Mouse (Mus musculus): ENCODE results near the gene Eddm3b. TPM values are rescaled to one million over a fixed set of nuclear protein-coding genes. Genes with fewer than 3 reads are reported as not detected.
"Not testable (repeated sequence)": the region's sequence is repeated elsewhere in the genome, so short reads cannot be mapped to it uniquely, and the experiment has no call there.

The Eddm3b gene
- total RNA-seq, 2 experiments from 2014 or later = not detected

GRCm38 (mm10) chr14:51094096-51094875 is 19.9 kb upstream of the Eddm3b start:
- no peak for DNase-seq
- intact Hi-C loops (cut with DNase I) = no loop called here

DNA sequence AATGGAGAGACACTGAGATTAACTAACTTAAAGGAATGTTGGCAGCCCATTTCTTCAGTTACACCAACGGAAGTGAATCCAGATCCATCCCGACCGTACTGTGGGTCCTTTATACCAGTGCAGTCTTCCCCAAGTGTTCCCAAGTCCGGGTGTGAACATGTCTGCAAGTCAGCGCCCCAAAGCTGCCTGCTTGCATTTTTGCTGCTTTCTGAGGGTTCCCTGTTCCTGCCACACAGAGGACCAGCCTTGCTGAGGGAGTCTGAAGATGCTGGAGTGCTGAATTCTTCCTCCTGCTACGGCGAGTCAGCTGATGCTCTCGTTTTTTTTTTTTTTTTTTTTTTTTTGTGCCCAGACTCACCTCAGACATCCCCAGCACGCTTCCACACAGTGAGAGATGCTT is 19.3 kb upstream of the Eddm3b start:
- intact Hi-C loops (cut with DNase I) = no loop called here
- no peak for DNase-seq

- DNase-seq = no peak
- intact Hi-C loops (cut with DNase I) = no loop called here
Measured at GRCm38 (mm10) chr14:51095736-51096524, 18.3 kb upstream of the Eddm3b start.

- intact Hi-C loops (cut with DNase I) = not testable (repeated sequence)
- DNase-seq = peak; percentile 61
Measured at GRCm38 (mm10) chr14:51098300-51098699, 15.9 kb upstream of the Eddm3b start.

- intact Hi-C loops (cut with DNase I) = no loop called here
- DNase-seq = no peak
Measured at GRCm38 (mm10) chr14:51098921-51099320, 15.3 kb upstream of the Eddm3b start.

DNA sequence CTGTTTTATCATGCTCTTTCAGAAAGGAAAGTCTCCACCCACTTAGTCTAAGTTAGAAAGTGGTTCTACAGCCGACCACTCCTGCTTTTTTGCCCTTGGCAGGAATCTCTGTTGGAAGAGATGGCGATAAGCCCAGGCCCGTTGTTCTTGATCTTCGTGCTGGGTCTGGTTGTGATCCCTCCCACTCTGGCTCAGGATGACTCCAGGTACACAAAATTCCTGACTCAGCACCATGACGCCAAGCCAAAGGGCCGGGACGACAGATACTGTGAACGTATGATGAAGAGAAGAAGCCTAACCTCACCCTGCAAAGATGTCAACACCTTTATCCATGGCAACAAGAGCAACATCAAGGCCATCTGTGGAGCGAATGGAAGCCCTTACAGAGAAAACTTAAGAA is 12.9 kb upstream of the Eddm3b start:
- DNase-seq = no peak
- intact Hi-C loops (cut with DNase I) = loop anchor here (10.0 kb wide), 3 partner anchors 144 to 774 kb away; no protein-coding TSS in a partner anchor

- peak; percentile 77 for DNase-seq
- intact Hi-C loops (cut with DNase I) = loop anchor here (10.0 kb wide), 3 partner anchors 142 to 772 kb away; no protein-coding TSS in a partner anchor
Measured at GRCm38 (mm10) chr14:51103217-51103616, 11.0 kb upstream of the Eddm3b start.

DNA sequence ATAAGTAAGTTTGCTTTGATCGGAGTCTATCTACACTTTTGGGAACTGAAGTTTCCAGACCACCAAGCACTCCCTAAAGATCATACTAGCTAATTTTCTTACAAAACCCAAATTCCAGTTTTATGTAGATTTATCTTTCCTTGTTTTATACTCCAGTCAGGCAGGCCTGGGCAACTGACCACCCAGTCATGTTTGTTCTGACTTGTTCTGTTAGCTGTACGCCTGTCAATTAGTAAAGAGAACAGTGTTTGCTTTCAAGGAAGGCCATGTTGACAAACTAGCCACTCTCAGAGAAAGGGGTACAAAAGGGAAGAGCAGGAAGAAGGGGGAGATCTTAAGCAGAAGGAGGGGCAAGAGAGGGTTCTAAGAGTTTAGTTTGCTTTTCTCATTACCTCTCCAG is 9.9 kb upstream of the Eddm3b start:
- DNase-seq = no peak

GRCm38 (mm10) chr14:51106449-51106967 is 7.7 kb upstream of the Eddm3b start:
- DNase-seq = no peak
- intact Hi-C loops (cut with DNase I) = loop anchor here (10.0 kb wide), 3 partner anchors 138 to 768 kb away; no protein-coding TSS in a partner anchor

More for the DNA sequence above, 9.9 kb upstream of the Eddm3b start:
- intact Hi-C loops (cut with DNase I) = loop anchor here (10.0 kb wide), 3 partner anchors 140 to 770 kb away; no protein-coding TSS in a partner anchor

DNA sequence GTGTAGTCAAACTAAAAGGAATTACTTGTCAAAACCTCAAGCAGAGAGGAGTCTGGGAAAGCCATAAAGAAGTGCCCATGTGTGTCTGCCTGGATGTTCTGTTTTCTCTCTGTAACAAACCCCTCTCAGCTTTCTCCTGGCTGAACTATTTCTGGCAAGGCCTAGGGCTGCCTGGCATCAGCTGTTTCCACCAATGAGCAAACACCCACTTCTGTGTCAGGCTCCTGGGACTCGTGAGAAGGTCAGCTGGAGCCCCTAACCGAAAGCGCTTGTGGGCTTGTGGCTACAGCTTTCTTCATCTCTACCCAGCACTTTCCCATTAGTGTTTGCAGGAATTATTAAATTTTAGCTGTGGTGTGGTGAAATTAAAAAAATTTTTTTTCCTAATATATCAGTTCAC is 2.3 kb upstream of the Eddm3b start:
- intact Hi-C loops (cut with DNase I) = no loop called here

DNA sequence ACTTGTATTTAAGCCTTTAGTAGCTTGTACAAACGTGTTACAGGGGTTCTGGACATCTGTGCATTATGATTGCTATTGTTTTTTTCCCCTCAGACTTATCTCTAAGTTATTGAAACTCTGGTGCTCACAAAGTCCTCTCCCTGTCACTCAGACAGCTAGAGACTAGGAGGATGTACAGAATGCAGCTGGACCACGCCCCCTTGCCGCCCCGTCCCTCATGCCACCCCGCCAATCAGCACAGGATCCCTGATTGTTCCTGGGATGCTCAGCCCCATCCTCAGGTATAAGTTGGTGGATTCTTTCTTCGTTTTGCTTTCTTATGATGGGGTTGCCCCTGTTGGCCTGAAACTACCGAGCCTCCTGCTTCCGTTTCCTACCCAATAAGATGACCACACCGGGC is 750 bp upstream of the Eddm3b start:
- intact Hi-C loops (cut with DNase I) = no loop called here
- no peak for DNase-seq

More for the DNA sequence above, 2.3 kb upstream of the Eddm3b start:
- DNase-seq = no peak

GRCm38 (mm10) chr14:51125684-51126083 is 11.5 kb downstream of the Eddm3b start:
- no peak for DNase-seq
- intact Hi-C loops (cut with DNase I) = no loop called here

- intact Hi-C loops (cut with DNase I) = no loop called here
- DNase-seq = no peak
Measured at GRCm38 (mm10) chr14:51127648-51128258, 13.5 kb downstream of the Eddm3b start.

- intact Hi-C loops (cut with DNase I) = no loop called here
- DNase-seq = no peak
Measured at GRCm38 (mm10) chr14:51128775-51129623, 14.8 kb downstream of the Eddm3b start.

GRCm38 (mm10) chr14:51129624-51129975 is 15.4 kb downstream of the Eddm3b start:
- intact Hi-C loops (cut with DNase I) = no loop called here
- DNase-seq = no peak

DNA sequence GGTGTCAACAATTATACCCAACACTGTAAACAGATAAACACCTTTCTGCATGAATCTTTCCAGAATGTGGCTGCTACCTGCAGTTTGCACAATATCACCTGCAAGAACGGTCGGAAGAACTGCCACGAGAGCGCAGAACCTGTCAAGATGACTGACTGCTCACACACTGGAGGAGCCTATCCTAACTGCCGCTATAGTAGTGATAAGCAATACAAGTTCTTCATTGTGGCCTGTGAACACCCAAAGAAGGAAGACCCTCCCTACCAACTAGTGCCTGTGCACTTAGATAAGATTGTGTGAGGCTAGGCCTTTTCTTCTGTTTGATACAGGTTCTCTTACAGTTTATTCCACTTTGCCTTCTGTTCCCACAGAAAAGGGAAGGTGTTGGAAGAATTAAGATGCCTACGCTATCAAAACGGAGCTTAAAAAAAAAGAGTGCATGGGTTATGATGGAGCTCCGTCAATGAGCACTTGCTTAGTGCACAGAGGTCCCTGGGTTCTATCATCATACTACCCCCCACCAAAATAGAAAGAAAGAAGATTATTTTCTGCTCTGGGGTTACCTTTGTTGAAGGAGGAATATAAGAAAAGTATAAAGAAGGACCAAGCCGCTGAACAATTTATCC is 16.2 kb downstream of the Eddm3b start:
- intact Hi-C loops (cut with DNase I) = no loop called here
- no peak for DNase-seq

DNA sequence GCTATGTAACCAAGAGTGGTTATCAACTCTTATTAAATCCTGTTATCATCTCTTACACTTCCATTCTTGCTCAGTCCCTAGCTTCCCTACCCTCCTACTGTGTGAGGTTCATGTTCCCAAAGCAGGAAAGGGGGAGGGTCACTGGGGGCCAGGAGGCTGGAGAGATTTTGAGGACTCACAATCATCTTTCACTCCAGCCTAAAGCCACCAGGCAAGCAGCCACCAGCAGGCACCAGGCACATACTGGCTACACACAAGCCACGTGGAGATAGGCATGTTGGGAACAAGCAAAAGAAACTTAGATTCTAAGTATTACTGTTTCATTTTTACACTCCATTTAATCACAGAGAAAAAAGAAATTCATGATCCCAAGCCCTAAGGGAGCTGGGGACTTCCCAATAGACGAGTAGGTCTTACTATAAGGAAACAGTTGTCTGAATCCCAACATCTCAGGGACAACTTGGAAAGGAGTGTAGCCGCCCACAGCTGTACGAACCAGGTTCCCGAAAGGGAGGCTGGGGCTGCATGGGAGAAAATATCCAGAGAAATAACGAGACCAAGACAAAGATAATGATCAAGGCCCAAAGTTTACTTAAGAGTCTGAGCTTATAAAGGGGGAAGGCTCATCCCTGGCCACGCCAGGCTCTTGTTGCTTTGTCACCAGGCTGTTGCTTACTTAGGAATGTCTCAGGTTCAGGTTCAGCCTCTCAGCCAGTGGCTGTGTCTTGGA is 17.0 kb downstream of the Eddm3b start:
- intact Hi-C loops (cut with DNase I) = no loop called here
- no peak for DNase-seq

- DNase-seq = no peak
- intact Hi-C loops (cut with DNase I) = no loop called here
Measured at GRCm38 (mm10) chr14:51132372-51132771, 18.1 kb downstream of the Eddm3b start.

GRCm38 (mm10) chr14:51140342-51140741 is 26.1 kb downstream of the Eddm3b start:
- no peak for DNase-seq
- intact Hi-C loops (cut with DNase I) = no loop called here

Measured in left cerebral cortex, postnatal 4 days (tissue).